Comparison of ENCODE assay signal across 34 mouse cellular contexts in genomic region chr5:96827176-96827575, GRCm38 (mm10).
"Had no signal": no experiment of that assay in that cellular context is flagged by ENCODE, and none has a peak within 500 bp of the region (broad histone marks: within the 10 kb centered on the region; RNA-seq: fewer than 3 reads in every experiment).

No protein-coding gene starts in this region.

- H3K36me3 ChIP-seq: heart, embryonic 15.5 days; hindbrain, embryonic 10.5 days; hindbrain, embryonic 12.5 days; hindbrain, embryonic 13.5 days; hindbrain, embryonic 15.5 days; intestine, embryonic 15.5 days had no signal

- H3K9me3 ChIP-seq: heart, embryonic 10.5 days; heart, embryonic 12.5 days; heart, embryonic 13.5 days; heart, embryonic 15.5 days; hindbrain, embryonic 10.5 days; hindbrain, embryonic 12.5 days; hindbrain, embryonic 13.5 days; hindbrain, embryonic 15.5 days; intestine, embryonic 15.5 days; kidney, embryonic 15.5 days had no signal

- DNase-seq: heart, postnatal 10 days; heart, postnatal 14 days; heart, postnatal 36 days; heart, postnatal 4 days; kidney, adult 11 months; kidney, adult 18-20 months; kidney, adult 2 months; kidney, adult 8-10 months; kidney, adult 9 months; kidney, postnatal 10 days; kidney, postnatal 25 days; kidney, postnatal 36 days; kidney, postnatal 4 days; layer of hippocampus, adult 9-11 months; layer of hippocampus, postnatal 36 days had no signal

- H3K4me3 ChIP-seq: heart, embryonic 10.5 days; heart, embryonic 12.5 days; heart, embryonic 13.5 days; heart, embryonic 15.5 days; hindbrain, embryonic 10.5 days; hindbrain, embryonic 12.5 days; hindbrain, embryonic 13.5 days; hindbrain, embryonic 15.5 days; intestine, embryonic 15.5 days; kidney, embryonic 15.5 days; layer of hippocampus, adult 2 months had no signal

- ATAC-seq: hindbrain, embryonic 16.5 days; hindbrain, postnatal 0 days; inflammation-experienced regulatory T-cells, adult 6 months; intestine, embryonic 15.5 days; intestine, embryonic 16.5 days; intestine, postnatal 0 days had no signal

- H3K9ac ChIP-seq: heart, embryonic 12.5 days; heart, embryonic 13.5 days; heart, embryonic 15.5 days; hindbrain, embryonic 12.5 days; hindbrain, embryonic 13.5 days; hindbrain, embryonic 14.5 days; hindbrain, embryonic 15.5 days; intestine, embryonic 15.5 days; kidney, embryonic 15.5 days had no signal

- H3K4me2 ChIP-seq: heart, embryonic 11.5 days; heart, embryonic 12.5 days; heart, embryonic 13.5 days; heart, embryonic 15.5 days; hindbrain, embryonic 12.5 days; hindbrain, embryonic 13.5 days; hindbrain, embryonic 14.5 days; hindbrain, embryonic 15.5 days; intestine, embryonic 15.5 days; kidney, embryonic 15.5 days had no signal

- H3K4me1 ChIP-seq: heart, embryonic 10.5 days; heart, embryonic 12.5 days; heart, embryonic 13.5 days; heart, embryonic 15.5 days; hindbrain, embryonic 10.5 days; hindbrain, embryonic 12.5 days; hindbrain, embryonic 13.5 days; hindbrain, embryonic 15.5 days; intestine, embryonic 15.5 days; kidney, embryonic 15.5 days had no signal

- H3K27ac ChIP-seq: heart, embryonic 10.5 days; heart, embryonic 13.5 days; heart, embryonic 15.5 days; hindbrain, embryonic 10.5 days; hindbrain, embryonic 12.5 days; hindbrain, embryonic 13.5 days; hindbrain, embryonic 14.5 days; hindbrain, embryonic 15.5 days; hindbrain, postnatal 0 days; intestine, embryonic 15.5 days; kidney, embryonic 15.5 days; kidney, postnatal 0 days; layer of hippocampus, adult 2 months had no signal

- H3K27me3 ChIP-seq: heart, embryonic 12.5 days; heart, embryonic 13.5 days; heart, embryonic 15.5 days; hindbrain, embryonic 12.5 days; hindbrain, embryonic 13.5 days; hindbrain, embryonic 15.5 days; intestine, embryonic 15.5 days; kidney, embryonic 15.5 days had no signal
